Mouse (Mus musculus): ENCODE data around the gene Arhgap29.

DNA sequence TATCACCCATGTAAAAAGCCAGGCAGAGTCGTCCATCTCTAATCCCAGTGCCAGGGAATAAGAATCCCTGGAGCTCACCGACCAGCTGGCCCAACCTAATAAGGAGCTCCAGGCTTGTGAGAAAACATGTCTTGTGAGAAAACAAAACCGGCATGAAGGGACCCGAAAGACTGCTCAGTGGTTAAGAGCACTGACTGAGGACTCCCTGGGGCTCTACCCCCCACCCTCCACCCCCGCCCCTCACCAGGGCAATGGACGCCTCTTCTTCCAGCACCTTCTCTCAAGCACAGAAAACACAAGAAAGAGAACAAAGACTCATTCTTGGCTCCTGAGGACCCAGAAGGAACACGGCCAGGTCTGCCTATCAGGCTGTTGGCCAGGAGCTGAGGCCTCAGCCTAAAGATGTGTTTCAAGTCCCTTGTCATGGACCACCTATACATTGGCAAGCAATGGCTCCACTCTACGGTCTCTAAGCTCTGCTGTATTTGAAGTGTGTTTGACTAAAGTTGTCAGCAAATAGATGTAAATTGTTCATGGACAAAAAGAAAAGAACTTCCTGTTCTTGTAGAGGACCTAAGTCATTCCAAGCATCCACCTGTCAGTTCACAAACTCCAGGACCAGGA, 68.8 kb downstream of the Arhgap29 start:
- TF ChIP-seq POLR2A (IDR thresholded peaks at IDR 0.05; ENCODE audit: control insufficient read depth, extremely low read depth, insufficient read depth, low read length, poor library complexity) (no peak), CTCF (IDR thresholded peaks at IDR 0.05; ENCODE audit: borderline replicate concordance, control insufficient read depth, extremely low read depth, insufficient read depth, low read length, poor library complexity) (no peak)
